Mouse (Mus musculus): ENCODE data around the gene Myef2. TPM values are rescaled to one million over a fixed set of nuclear protein-coding genes. Genes with fewer than 3 reads are reported as not detected.
"Not testable (repeated sequence)": the region's sequence is repeated elsewhere in the genome, so short reads cannot be mapped to it uniquely, and the experiment has no call there.

The Myef2 gene
- polyA plus RNA-seq, 1 experiment from 2014 or later: 247 TPM

GRCm38 (mm10) chr2:125134113-125134512, 10.7 kb upstream of the Myef2 start:
- H3K27ac ChIP-seq (ENCODE audit: low read depth, low read length): no peak overlapping the region
- no peaks in the 10 kb centered on the region for H3K9me3 ChIP-seq (ENCODE audit: control insufficient read depth, low read length)
- no peak for ATAC-seq (ENCODE audit: insufficient read depth, low FRiP score, low TSS enrichment)
- H3K27me3 ChIP-seq (ENCODE audit: control insufficient read depth, insufficient read depth, low read length): no peaks in the 10 kb centered on the region
- H3K4me1 ChIP-seq (ENCODE audit: control insufficient read depth, insufficient read depth, low read length): no peaks in the 10 kb centered on the region; the same call in 1 of the 2 replicates
- no peak overlapping the region for H3K9ac ChIP-seq (ENCODE audit: low read length)
- WGBS: 34% methylated on average over 4 of the region's 4 CpGs
- H3K4me2 ChIP-seq (ENCODE audit: low read depth): no peak overlapping the region
- DNase-seq (ENCODE audit: low spot score): no peak
- H3K36me3 ChIP-seq (ENCODE audit: control insufficient read depth, insufficient read depth, low read length): no peaks in the 10 kb centered on the region
- H3K4me3 ChIP-seq (ENCODE audit: low read depth, low read length): no peak overlapping the region

- 87% methylated on average over 3 of the region's 3 CpGs for WGBS
- Histone ChIP-seq H3K27me3 (ENCODE audit: control insufficient read depth, insufficient read depth, low read length) (no peaks in the 10 kb centered on the region), H3K9ac (ENCODE audit: low read length) (no peak overlapping the region)
Measured at GRCm38 (mm10) chr2:125126792-125127191, 3.3 kb upstream of the Myef2 start.

GRCm38 (mm10) chr2:125125824-125126223, 2.4 kb upstream of the Myef2 start:
- 37% methylated on average over 4 of the region's 4 CpGs for WGBS
- no peaks in the 10 kb centered on the region for H3K27me3 ChIP-seq (ENCODE audit: control insufficient read depth, insufficient read depth, low read length)
- ATAC-seq (ENCODE audit: insufficient read depth, low FRiP score, low TSS enrichment): no peak
- H3K27ac ChIP-seq (ENCODE audit: low read depth, low read length): no peak overlapping the region
- no peaks in the 10 kb centered on the region for H3K36me3 ChIP-seq (ENCODE audit: control insufficient read depth, insufficient read depth, low read length)
- H3K4me2 ChIP-seq (ENCODE audit: low read depth): no peak overlapping the region
- peaks cover 10% of the 10 kb centered on the region; the same call in 1 of the 2 replicates for H3K4me1 ChIP-seq (ENCODE audit: control insufficient read depth, insufficient read depth, low read length)
- no peaks in the 10 kb centered on the region for H3K9me3 ChIP-seq (ENCODE audit: control insufficient read depth, low read length)
- no peak for DNase-seq (ENCODE audit: low spot score)
- no peak overlapping the region for H3K4me3 ChIP-seq (ENCODE audit: low read depth, low read length)
- H3K9ac ChIP-seq (ENCODE audit: low read length): no peak overlapping the region

More at GRCm38 (mm10) chr2:125126792-125127191, 3.3 kb upstream of the Myef2 start:
- no peak overlapping the region for H3K27ac ChIP-seq (ENCODE audit: low read depth, low read length)
- no peak for ATAC-seq (ENCODE audit: insufficient read depth, low FRiP score, low TSS enrichment)
- no peak for DNase-seq (ENCODE audit: low spot score)
- no peaks in the 10 kb centered on the region for H3K9me3 ChIP-seq (ENCODE audit: control insufficient read depth, low read length)
- H3K4me2 ChIP-seq (ENCODE audit: low read depth): no peak overlapping the region
- H3K4me3 ChIP-seq (ENCODE audit: low read depth, low read length): no peak overlapping the region
- H3K4me1 ChIP-seq (ENCODE audit: control insufficient read depth, insufficient read depth, low read length): peaks cover 5% of the 10 kb centered on the region; the same call in 1 of the 2 replicates
- no peaks in the 10 kb centered on the region for H3K36me3 ChIP-seq (ENCODE audit: control insufficient read depth, insufficient read depth, low read length)

GRCm38 (mm10) chr2:125122624-125123476, 611 bp downstream of the Myef2 start:
- no peaks in the 10 kb centered on the region for H3K27me3 ChIP-seq (ENCODE audit: control insufficient read depth, insufficient read depth, low read length)
- H3K4me2 ChIP-seq (ENCODE audit: low read depth): peak overlapping the region; percentile 80
- peaks cover 12% of the 10 kb centered on the region; the same call in 1 of the 2 replicates for H3K4me1 ChIP-seq (ENCODE audit: control insufficient read depth, insufficient read depth, low read length)
- peak overlapping the region; percentile 84 for H3K27ac ChIP-seq (ENCODE audit: low read depth, low read length)
- H3K36me3 ChIP-seq (ENCODE audit: control insufficient read depth, insufficient read depth, low read length): no peaks in the 10 kb centered on the region; the same call in 1 of the 2 replicates
- no peaks in the 10 kb centered on the region for H3K9me3 ChIP-seq (ENCODE audit: control insufficient read depth, low read length)
- under 1% methylated on average over 55 of the region's 59 CpGs for WGBS
- ATAC-seq (ENCODE audit: insufficient read depth, low FRiP score, low TSS enrichment) (peak; percentile 80), DNase-seq (ENCODE audit: low spot score) (peak; percentile 60)
- peak overlapping the region; percentile 74 for H3K4me3 ChIP-seq (ENCODE audit: low read depth, low read length)
- peak overlapping the region; percentile 98 for H3K9ac ChIP-seq (ENCODE audit: low read length)

GRCm38 (mm10) chr2:125122288-125122623, 1.2 kb downstream of the Myef2 start:
- Histone ChIP-seq H3K9ac (ENCODE audit: low read length) (peak overlapping the region; percentile 98), H3K36me3 (ENCODE audit: control insufficient read depth, insufficient read depth, low read length) (no peaks in the 10 kb centered on the region; the same call in 1 of the 2 replicates), H3K4me2 (ENCODE audit: low read depth) (peak overlapping the region; percentile 80), H3K9me3 (ENCODE audit: control insufficient read depth, low read length) (no peaks in the 10 kb centered on the region), H3K4me3 (ENCODE audit: low read depth, low read length) (peak overlapping the region; percentile 74), H3K27ac (ENCODE audit: low read depth, low read length) (no peak overlapping the region), H3K27me3 (ENCODE audit: control insufficient read depth, insufficient read depth, low read length) (no peaks in the 10 kb centered on the region), H3K4me1 (ENCODE audit: control insufficient read depth, insufficient read depth, low read length) (peaks cover 12% of the 10 kb centered on the region; the same call in 1 of the 2 replicates)
- DNase-seq (ENCODE audit: low spot score) (no peak), ATAC-seq (ENCODE audit: insufficient read depth, low FRiP score, low TSS enrichment) (0 out of 2 replicates have a peak, but pooled peaks have one; percentile 5)
- 12% methylated on average over 4 of the region's 4 CpGs for WGBS

GRCm38 (mm10) chr2:125119381-125120110, 3.9 kb downstream of the Myef2 start:
- WGBS: 81% methylated on average over 6 of the region's 6 CpGs
- ATAC-seq (ENCODE audit: insufficient read depth, low FRiP score, low TSS enrichment): no peak
- no peak overlapping the region for H3K4me2 ChIP-seq (ENCODE audit: low read depth)

GRCm38 (mm10) chr2:125106536-125106935, 16.9 kb downstream of the Myef2 start:
- H3K9ac ChIP-seq (ENCODE audit: low read length); DNase-seq (ENCODE audit: low spot score); H3K27ac ChIP-seq (ENCODE audit: low read depth, low read length); ATAC-seq (ENCODE audit: insufficient read depth, low FRiP score, low TSS enrichment); H3K4me3 ChIP-seq (ENCODE audit: low read depth, low read length); H3K36me3 ChIP-seq (ENCODE audit: control insufficient read depth, insufficient read depth, low read length); H3K9me3 ChIP-seq (ENCODE audit: control insufficient read depth, low read length); H3K4me1 ChIP-seq (ENCODE audit: control insufficient read depth, insufficient read depth, low read length); H3K4me2 ChIP-seq (ENCODE audit: low read depth); H3K27me3 ChIP-seq (ENCODE audit: control insufficient read depth, insufficient read depth, low read length): not testable (repeated sequence)
- 91% methylated on average over 4 of the region's 4 CpGs for WGBS

More at GRCm38 (mm10) chr2:125119381-125120110, 3.9 kb downstream of the Myef2 start:
- Histone ChIP-seq H3K9me3 (ENCODE audit: control insufficient read depth, low read length) (no peaks in the 10 kb centered on the region), H3K36me3 (ENCODE audit: control insufficient read depth, insufficient read depth, low read length) (no peaks in the 10 kb centered on the region; the same call in 1 of the 2 replicates), H3K4me3 (ENCODE audit: low read depth, low read length) (no peak overlapping the region), H3K9ac (ENCODE audit: low read length) (no peak overlapping the region; the same call in 1 of the 2 replicates), H3K27me3 (ENCODE audit: control insufficient read depth, insufficient read depth, low read length) (no peaks in the 10 kb centered on the region), H3K27ac (ENCODE audit: low read depth, low read length) (no peak overlapping the region), H3K4me1 (ENCODE audit: control insufficient read depth, insufficient read depth, low read length) (peaks cover 12% of the 10 kb centered on the region; the same call in 1 of the 2 replicates)
- no peak for DNase-seq (ENCODE audit: low spot score)

GRCm38 (mm10) chr2:125104491-125104890, 19.0 kb downstream of the Myef2 start:
- WGBS: 98% methylated on average over 13 of the region's 13 CpGs
- not testable (repeated sequence) for ATAC-seq (ENCODE audit: insufficient read depth, low FRiP score, low TSS enrichment)

More at GRCm38 (mm10) chr2:125104491-125104890, 19.0 kb downstream of the Myef2 start:
- not testable (repeated sequence) for DNase-seq (ENCODE audit: low spot score); H3K27me3 ChIP-seq (ENCODE audit: control insufficient read depth, insufficient read depth, low read length); H3K9ac ChIP-seq (ENCODE audit: low read length); H3K4me3 ChIP-seq (ENCODE audit: low read depth, low read length); H3K9me3 ChIP-seq (ENCODE audit: control insufficient read depth, low read length); H3K4me1 ChIP-seq (ENCODE audit: control insufficient read depth, insufficient read depth, low read length); H3K27ac ChIP-seq (ENCODE audit: low read depth, low read length); H3K4me2 ChIP-seq (ENCODE audit: low read depth); H3K36me3 ChIP-seq (ENCODE audit: control insufficient read depth, insufficient read depth, low read length)

Data from neural tube, embryonic 11.5 days (tissue).